Comparison of ENCODE assay signal across 8 mouse cellular contexts in genomic region chr15:82361459-82362018, GRCm38 (mm10). TPM values are rescaled to one million over a fixed set of nuclear protein-coding genes. Genes with fewer than 3 reads are reported as not detected.
DNase-seq lines count a peak whose midpoint lies in the region; ATAC-seq lines count a peak whose summit lies in the region.

No protein-coding gene starts in this region.

- DNase-seq in NIH3T3 (ENCODE audit: low read depth) (peak; percentile 52), MN1 (ENCODE audit: low spot score) (no peak)
- DNase-seq in gastrocnemius, postnatal 25 days: peak; percentile 65
- no peak for DNase-seq in liver, embryonic 11.5 days (ENCODE audit: low spot score)
- DNase-seq in embryo, embryonic 10.5 days (ENCODE audit: low spot score): no peak
- DNase-seq in frontal cortex, postnatal 14 days (ENCODE audit: low spot score in 2 of 2): no peak

- H3K9me3 ChIP-seq in heart, embryonic 13.5 days: no peaks in the 10 kb centered on the region
- no peaks in the 10 kb centered on the region for H3K9me3 ChIP-seq in heart, embryonic 11.5 days (replicated peaks; ENCODE audit: control insufficient read depth, low read length)
- no peaks in the 10 kb centered on the region for H3K9me3 ChIP-seq in liver, embryonic 11.5 days (ENCODE audit: control insufficient read depth, low read length)

- 62% methylated on average over 11 of the region's 11 CpGs for WGBS in heart, embryonic 13.5 days
- 71% methylated on average over 11 of the region's 11 CpGs for WGBS in heart, embryonic 11.5 days (ENCODE audit: insufficient replicate concordance)
- WGBS in liver, embryonic 11.5 days: 74% methylated on average over 11 of the region's 11 CpGs

- H3K4me3 ChIP-seq in heart, embryonic 13.5 days: no peak overlapping the region
- no peak overlapping the region for H3K4me3 ChIP-seq in heart, embryonic 11.5 days (ENCODE audit: low read depth, low read length)
- no peak overlapping the region for H3K4me3 ChIP-seq in liver, embryonic 11.5 days (ENCODE audit: low read depth, low read length)

- H3K27ac ChIP-seq in heart, embryonic 13.5 days (replicated peaks): peak overlapping the region; percentile 75
- H3K27ac ChIP-seq in heart, embryonic 11.5 days (ENCODE audit: low read depth, low read length): no peak overlapping the region
- peak overlapping the region; percentile 48 for H3K27ac ChIP-seq in liver, embryonic 11.5 days (ENCODE audit: low read depth, low read length)

- peak overlapping the region; percentile 62; the same call in 1 of the 2 replicates for H3K9ac ChIP-seq in heart, embryonic 13.5 days
- H3K9ac ChIP-seq in heart, embryonic 11.5 days (ENCODE audit: low read depth, low read length): no peak overlapping the region
- H3K9ac ChIP-seq in liver, embryonic 11.5 days (ENCODE audit: low read depth, low read length): no peak overlapping the region

- H3K36me3 ChIP-seq in heart, embryonic 13.5 days: no peaks in the 10 kb centered on the region
- H3K36me3 ChIP-seq in heart, embryonic 11.5 days (ENCODE audit: control insufficient read depth, insufficient read depth, low read length): no peaks in the 10 kb centered on the region
- no peaks in the 10 kb centered on the region for H3K36me3 ChIP-seq in liver, embryonic 11.5 days (ENCODE audit: control insufficient read depth, insufficient read depth, low read length)

- H3K4me2 ChIP-seq in heart, embryonic 13.5 days: no peak overlapping the region
- H3K4me2 ChIP-seq in heart, embryonic 11.5 days: no peak overlapping the region
- no peak overlapping the region for H3K4me2 ChIP-seq in liver, embryonic 11.5 days

- H3K4me1 ChIP-seq in heart, embryonic 13.5 days: peaks cover 25% of the 10 kb centered on the region
- peaks cover 9% of the 10 kb centered on the region; the same call in 1 of the 2 replicates for H3K4me1 ChIP-seq in heart, embryonic 11.5 days (ENCODE audit: control insufficient read depth, insufficient read depth, low read length)
- peaks cover 8% of the 10 kb centered on the region for H3K4me1 ChIP-seq in liver, embryonic 11.5 days (replicated peaks; ENCODE audit: control insufficient read depth, insufficient read depth, low read length)

- no peaks in the 10 kb centered on the region for H3K27me3 ChIP-seq in heart, embryonic 13.5 days (replicated peaks)
- H3K27me3 ChIP-seq in heart, embryonic 11.5 days (ENCODE audit: control insufficient read depth, insufficient read depth, low read length): no peaks in the 10 kb centered on the region
- no peaks in the 10 kb centered on the region for H3K27me3 ChIP-seq in liver, embryonic 11.5 days (replicated peaks; ENCODE audit: control insufficient read depth, insufficient read depth, low read length)

- ATAC-seq in heart, embryonic 13.5 days (ENCODE audit: extremely low read depth, insufficient number of reproducible peaks, low FRiP score, low TSS enrichment): peak; percentile 19; the same call in 1 of the 2 replicates
- ATAC-seq in heart, embryonic 11.5 days (replicated peaks; ENCODE audit: insufficient number of reproducible peaks, low FRiP score, low TSS enrichment): no peak
- ATAC-seq in liver, embryonic 11.5 days (replicated peaks; ENCODE audit: low FRiP score): no peak

RNA-seq across cellular contexts. Expression of gene Ndufa6, which starts 7.4 kb away (rescaled TPM):
- polyA plus RNA-seq in heart, embryonic 13.5 days (2015; fragmentation: Nextera tagmentation; extraction: Ambion mirVana): 473 and 541 TPM in 2 replicates
- polyA plus RNA-seq in heart, embryonic 11.5 days (2014; fragmentation: Nextera tagmentation; extraction: Ambion mirVana): 462 and 487 TPM in 2 replicates
- 100 to 1,000 TPM; 489 to 502 TPM for total RNA-seq in gastrocnemius, postnatal 25 days (2021)
- 432 and 467 TPM in 2 replicates for polyA plus RNA-seq in liver, embryonic 11.5 days (2014; fragmentation: Nextera tagmentation; extraction: Ambion mirVana)

RNA-seq across cellular contexts. Expression of gene Cyp2d22, which starts 18.5 kb away (rescaled TPM):
- polyA plus RNA-seq in heart, embryonic 13.5 days (2015; fragmentation: Nextera tagmentation; extraction: Ambion mirVana): 9.0 and 12.4 TPM in 2 replicates
- 4.1 and 4.4 TPM in 2 replicates for polyA plus RNA-seq in heart, embryonic 11.5 days (2014; fragmentation: Nextera tagmentation; extraction: Ambion mirVana)
- 10 to 100 TPM; 11.7 to 13.3 TPM for total RNA-seq in gastrocnemius, postnatal 25 days (2021)
- 6.8 and 7.0 TPM in 2 replicates for polyA plus RNA-seq in liver, embryonic 11.5 days (2014; fragmentation: Nextera tagmentation; extraction: Ambion mirVana)

RNA-seq across cellular contexts. Expression of gene Smdt1, which starts 22.8 kb away (rescaled TPM):
- polyA plus RNA-seq in heart, embryonic 13.5 days (2015; fragmentation: Nextera tagmentation; extraction: Ambion mirVana): 334 and 366 TPM in 2 replicates
- 320 and 330 TPM in 2 replicates for polyA plus RNA-seq in heart, embryonic 11.5 days (2014; fragmentation: Nextera tagmentation; extraction: Ambion mirVana)
- total RNA-seq in gastrocnemius, postnatal 25 days (2021): 100 to 1,000 TPM; 126 to 130 TPM
- 218 and 233 TPM in 2 replicates for polyA plus RNA-seq in liver, embryonic 11.5 days (2014; fragmentation: Nextera tagmentation; extraction: Ambion mirVana)

RNA-seq across cellular contexts. Expression of gene Pheta2, which starts 22.8 kb away (rescaled TPM):
- 9.2 TPM in 2 replicates for polyA plus RNA-seq in heart, embryonic 13.5 days (2015; fragmentation: Nextera tagmentation; extraction: Ambion mirVana)
- 10.0 and 11.3 TPM in 2 replicates for polyA plus RNA-seq in heart, embryonic 11.5 days (2014; fragmentation: Nextera tagmentation; extraction: Ambion mirVana)
- under 1 TPM; 0.87 to 0.96 TPM for total RNA-seq in gastrocnemius, postnatal 25 days (2021)
- 34.0 and 35.4 TPM in 2 replicates for polyA plus RNA-seq in liver, embryonic 11.5 days (2014; fragmentation: Nextera tagmentation; extraction: Ambion mirVana)

RNA-seq across cellular contexts. Expression of gene Naga, which starts 22.8 kb away (rescaled TPM):
- polyA plus RNA-seq in heart, embryonic 13.5 days (2015; fragmentation: Nextera tagmentation; extraction: Ambion mirVana): 42.2 and 44.7 TPM in 2 replicates
- 33.4 and 38.7 TPM in 2 replicates for polyA plus RNA-seq in heart, embryonic 11.5 days (2014; fragmentation: Nextera tagmentation; extraction: Ambion mirVana)
- total RNA-seq in gastrocnemius, postnatal 25 days (2021): 10 to 100 TPM; 13.1 to 15.0 TPM
- polyA plus RNA-seq in liver, embryonic 11.5 days (2014; fragmentation: Nextera tagmentation; extraction: Ambion mirVana): 33.7 and 37.2 TPM in 2 replicates

Comparison
In these comparisons a context has a peak if more than half of its experiments do, and no peak if none do; other contexts are left out.
1. DNase-seq: peak in NIH3T3 (single experiment) and gastrocnemius, postnatal 25 days (single experiment); none in liver, embryonic 11.5 days (single experiment), embryo, embryonic 10.5 days (single experiment), MN1 (single experiment) and frontal cortex, postnatal 14 days (0 of 2).